Mouse (Mus musculus) kidney, embryonic 16.5 days (tissue): ENCODE measurements around the gene Eln. TPM values are rescaled to one million over a fixed set of nuclear protein-coding genes. Genes with fewer than 3 reads are reported as not detected.

Source experiments
- ATAC-seq: fragments of 200-750 bp; cut with Nextera tagmentation; 2 replicates; pipeline ENCODE4 v1.8.0; 2017; ENCODE audit warnings: moderate TSS enrichment; ENCODE audit not compliant: low FRiP score, low TSS enrichment
- H3K27ac ChIP-seq: fragments of 300-500 bp; sonication (generic); 2 replicates; pipeline ENCODE4 v1.5.1; 2014; ENCODE audit warnings: low read length
- H3K27me3 ChIP-seq: fragments of 300-500 bp; sonication (generic); 2 replicates; pipeline ENCODE4 v1.6.1; 2014; ENCODE audit warnings: low read length, control low read depth, mixed read lengths; ENCODE audit not compliant: insufficient read depth
- H3K36me3 ChIP-seq: fragments of 300-500 bp; sonication (generic); 2 replicates; pipeline ENCODE4 v1.6.1; 2014; ENCODE audit warnings: low read length, control low read depth, mixed read lengths; ENCODE audit not compliant: insufficient read depth
- H3K4me1 ChIP-seq: fragments of 300-500 bp; sonication (generic); 2 replicates; pipeline ENCODE4 v1.6.1; 2014; ENCODE audit warnings: low read length, control low read depth, mixed read lengths; ENCODE audit not compliant: insufficient read depth
- H3K4me2 ChIP-seq: fragments of 300-500 bp; sonication (generic); replicated peaks from 2 replicates; pipeline ENCODE4 v1.6.1; 2014; ENCODE audit warnings: low read depth, low read length
- H3K4me3 ChIP-seq: fragments of 300-500 bp; sonication (generic); 2 replicates; pipeline ENCODE4 v1.5.1; 2014; ENCODE audit warnings: mild to moderate bottlenecking, low read length
- H3K9ac ChIP-seq: fragments of 300-500 bp; sonication (generic); replicated peaks from 2 replicates; pipeline ENCODE4 v1.6.1; 2014; ENCODE audit warnings: low read length
- H3K9me3 ChIP-seq: fragments of 300-500 bp; sonication (generic); 2 replicates; pipeline ENCODE4 v1.6.1; 2016; ENCODE audit warnings: low read length, control low read depth
- WGBS: fragments of 180-500 bp; shearing (Covaris S2); extraction: QIAGEN DNeasy Blood & Tissue Kit; methylation state at CpG from one replicate; pipeline ENCODE4 v1.1.7; 2014; 5-methylcytosine and 5-hydroxymethylcytosine counted together
- polyA plus RNA-seq: library from polyadenylated mRNA; unstranded; fragments of >200 nt; fragmentation: Nextera tagmentation; extraction: Ambion mirVana; gene quantifications from 2 replicates; pipeline ENCODE4 v1.2.1, GENCODE M21; 2015

Eln gene
- polyA plus RNA-seq, result 35.9 and 46.1 TPM in 2 replicates

- under 1% methylated on average over 26 of the region's 28 CpGs for WGBS
- peak within 1 kb of the TSS; percentile 76 for H3K9ac ChIP-seq
- peaks cover 22% of the 10 kb centered on the region; the same call in 1 of the 2 replicates for H3K4me1 ChIP-seq
- H3K4me3 ChIP-seq, result peak within 1 kb of the TSS; percentile 53
- no peaks in the 10 kb centered on the region for H3K9me3 ChIP-seq
- peak; percentile 40 for ATAC-seq
- H3K27me3 ChIP-seq, result peaks cover 4% of the 10 kb centered on the region; the same call in 1 of the 2 replicates
- H3K36me3 ChIP-seq, result no peaks in the 10 kb centered on the region
- peak within 1 kb of the TSS; percentile 88 for H3K4me2 ChIP-seq
- peak within 1 kb of the TSS; percentile 77 for H3K27ac ChIP-seq
These were observed at the start of gene Eln for GRCm38 (mm10) chr5:134746890-134747511. TSS of gene Eln (minus strand) at chr5:134747323.

- no peaks in the 10 kb centered on the region for H3K27me3 ChIP-seq
- H3K27ac ChIP-seq, result no peak overlapping the region
- H3K4me1 ChIP-seq, result peaks cover 9% of the 10 kb centered on the region
- no peak overlapping the region for H3K4me3 ChIP-seq
- H3K9ac ChIP-seq, result no peak overlapping the region
- H3K36me3 ChIP-seq, result no peaks in the 10 kb centered on the region
- H3K9me3 ChIP-seq, result peaks cover 8% of the 10 kb centered on the region; the same call in 1 of the 2 replicates
- ATAC-seq, result peak; percentile 66; the same call in 1 of the 2 replicates
- H3K4me2 ChIP-seq, result no peak overlapping the region
- 23% methylated on average over 15 of the region's 15 CpGs for WGBS
These were observed 43.2 kb upstream of the Eln start for GRCm38 (mm10) chr5:134790080-134790995.

- no peak overlapping the region for H3K27ac ChIP-seq
- H3K36me3 ChIP-seq, result no peaks in the 10 kb centered on the region
- no peak overlapping the region for H3K4me3 ChIP-seq
- no peaks in the 10 kb centered on the region for H3K27me3 ChIP-seq
- H3K9me3 ChIP-seq, result peaks cover 8% of the 10 kb centered on the region; the same call in 1 of the 2 replicates
- H3K4me2 ChIP-seq, result no peak overlapping the region
- peaks cover 9% of the 10 kb centered on the region for H3K4me1 ChIP-seq
- WGBS, result 32% methylated on average over 12 of the region's 12 CpGs
- no peak for ATAC-seq
- H3K9ac ChIP-seq, result no peak overlapping the region
These were observed 41.1 kb upstream of the Eln start for GRCm38 (mm10) chr5:134788237-134788636.

GRCm38 (mm10) chr5:134785691-134786371 lies 38.7 kb upstream of the Eln start:
- no peak for ATAC-seq
- H3K4me3 ChIP-seq, result no peak overlapping the region
- H3K4me2 ChIP-seq, result no peak overlapping the region
- H3K36me3 ChIP-seq, result no peaks in the 10 kb centered on the region
- no peak overlapping the region for H3K27ac ChIP-seq
- H3K9ac ChIP-seq, result peak overlapping the region; percentile 6; the same call in 1 of the 2 replicates
- H3K4me1 ChIP-seq, result peaks cover 7% of the 10 kb centered on the region
- 62% methylated on average over 25 of the region's 25 CpGs for WGBS
- no peaks in the 10 kb centered on the region for H3K9me3 ChIP-seq
- H3K27me3 ChIP-seq, result no peaks in the 10 kb centered on the region

GRCm38 (mm10) chr5:134783794-134784193 lies 36.7 kb upstream of the Eln start:
- Histone ChIP-seq H3K4me3 (no peak overlapping the region), H3K9me3 (no peaks in the 10 kb centered on the region), H3K4me1 (no peaks in the 10 kb centered on the region), H3K9ac (no peak overlapping the region), H3K36me3 (no peaks in the 10 kb centered on the region), H3K27me3 (no peaks in the 10 kb centered on the region), H3K4me2 (no peak overlapping the region), H3K27ac (no peak overlapping the region)
- 38% methylated on average over 1 of the region's 2 CpGs for WGBS
- ATAC-seq, result no peak

- Histone ChIP-seq H3K36me3 (no peaks in the 10 kb centered on the region), H3K4me2 (no peak overlapping the region), H3K4me3 (no peak overlapping the region), H3K27me3 (no peaks in the 10 kb centered on the region), H3K27ac (no peak overlapping the region), H3K4me1 (0 out of 2 replicates have a peak, but pooled peaks cover 3% of the 10 kb centered on the region), H3K9me3 (no peaks in the 10 kb centered on the region), H3K9ac (no peak overlapping the region)
- no peak for ATAC-seq
These were observed 33.8 kb upstream of the Eln start for GRCm38 (mm10) chr5:134780963-134781362.

GRCm38 (mm10) chr5:134780146-134780545 lies 33.0 kb upstream of the Eln start:
- no peaks in the 10 kb centered on the region for H3K27me3 ChIP-seq

GRCm38 (mm10) chr5:134776551-134776950 lies 29.4 kb upstream of the Eln start:
- ATAC-seq, result no peak
- no peak overlapping the region for H3K4me2 ChIP-seq
- H3K9me3 ChIP-seq, result no peaks in the 10 kb centered on the region
- no peaks in the 10 kb centered on the region for H3K27me3 ChIP-seq
- H3K27ac ChIP-seq, result peak overlapping the region; percentile 2; the same call in 1 of the 2 replicates
- H3K36me3 ChIP-seq, result no peaks in the 10 kb centered on the region
- no peak overlapping the region for H3K4me3 ChIP-seq
- WGBS, result 54% methylated on average over 12 of the region's 12 CpGs
- H3K9ac ChIP-seq, result no peak overlapping the region
- H3K4me1 ChIP-seq, result peaks cover 13% of the 10 kb centered on the region

More at GRCm38 (mm10) chr5:134780146-134780545, 33.0 kb upstream of the Eln start:
- Histone ChIP-seq H3K4me2 (no peak overlapping the region), H3K4me1 (0 out of 2 replicates have a peak, but pooled peaks cover 3% of the 10 kb centered on the region), H3K36me3 (no peaks in the 10 kb centered on the region), H3K9ac (no peak overlapping the region), H3K4me3 (no peak overlapping the region), H3K9me3 (no peaks in the 10 kb centered on the region), H3K27ac (no peak overlapping the region)
- WGBS, result 74% methylated on average over 2 of the region's 2 CpGs
- ATAC-seq, result no peak

- peak; percentile 85 for ATAC-seq
- H3K27ac ChIP-seq, result peak overlapping the region; percentile 73
- no peak overlapping the region for H3K9ac ChIP-seq
These were observed 25.4 kb upstream of the Eln start for GRCm38 (mm10) chr5:134772522-134772921.

More at GRCm38 (mm10) chr5:134772522-134772921, 25.4 kb upstream of the Eln start:
- Histone ChIP-seq H3K4me3 (no peak overlapping the region), H3K9me3 (no peaks in the 10 kb centered on the region), H3K4me2 (no peak overlapping the region), H3K4me1 (peaks cover 13% of the 10 kb centered on the region), H3K27me3 (no peaks in the 10 kb centered on the region), H3K36me3 (no peaks in the 10 kb centered on the region)
- WGBS, result 25% methylated on average over 12 of the region's 12 CpGs
